Mouse (Mus musculus): Measurements from ENCODE around the gene Olfr1018. TPM values are rescaled to one million over a fixed set of nuclear protein-coding genes. Genes with fewer than 3 reads are reported as not detected.

Gene Olfr1018
- not detected for polyA plus RNA-seq (2014; fragmentation: Illumina TruSeq; extraction: RNeasy Lipid Tissue Mini Kit (QIAGEN cat#74804); ENCODE audit: low read depth, low replicate concordance)

GRCm38 (mm10) chr2:85818179-85818578 lies at the start of gene Olfr1018:
Olfr1018 (plus strand) TSS chr2:85818479.

GRCm38 (mm10) chr2:85772413-85772812 lies 45.9 kb upstream of the Olfr1018 start, which contains the start of gene Olfr1014:
Olfr1014 (plus strand) TSS chr2:85772713.

GRCm38 (mm10) chr2:85781717-85782116 lies 36.6 kb upstream of the Olfr1018 start, which contains the start of gene Olfr1015:
Olfr1015 (plus strand) TSS chr2:85782017.

GRCm38 (mm10) chr2:85802444-85802843 lies 15.8 kb upstream of the Olfr1018 start, which contains the start of gene Olfr1016:
Olfr1016 (minus strand) TSS chr2:85802544.

GRCm38 (mm10) chr2:85845383-85845782 lies 27.1 kb downstream of the Olfr1018 start, which contains the start of gene Olfr1019:
Olfr1019 (minus strand) TSS chr2:85845483.

GRCm38 (mm10) chr2:85846730-85847129 lies 28.5 kb downstream of the Olfr1018 start, which contains the start of gene Olfr1020:
Olfr1020 (plus strand) TSS chr2:85847030.

GRCm38 (mm10) chr2:85868294-85868693 lies 50.0 kb downstream of the Olfr1018 start, which contains the start of gene Olfr1022:
Olfr1022 (plus strand) TSS chr2:85868594.

Other genes with a start within 250 kb of the Olfr1018 start
- not detected for gene Olfr996, start 239.3 kb upstream of the Olfr1018 start, polyA plus RNA-seq (2014; fragmentation: Illumina TruSeq; extraction: RNeasy Lipid Tissue Mini Kit (QIAGEN cat#74804); ENCODE audit: low read depth, low replicate concordance)
- gene Olfr998, start 229.5 kb upstream of the Olfr1018 start, polyA plus RNA-seq (2014; fragmentation: Illumina TruSeq; extraction: RNeasy Lipid Tissue Mini Kit (QIAGEN cat#74804); ENCODE audit: low read depth, low replicate concordance) = not detected
- not detected for gene Olfr1000, start 206.6 kb upstream of the Olfr1018 start, polyA plus RNA-seq (2014; fragmentation: Illumina TruSeq; extraction: RNeasy Lipid Tissue Mini Kit (QIAGEN cat#74804); ENCODE audit: low read depth, low replicate concordance)
- gene Olfr1002, start 167.8 kb upstream of the Olfr1018 start, polyA plus RNA-seq (2014; fragmentation: Illumina TruSeq; extraction: RNeasy Lipid Tissue Mini Kit (QIAGEN cat#74804); ENCODE audit: low read depth, low replicate concordance) = not detected
- gene Olfr154, start 154.0 kb upstream of the Olfr1018 start, polyA plus RNA-seq (2014; fragmentation: Illumina TruSeq; extraction: RNeasy Lipid Tissue Mini Kit (QIAGEN cat#74804); ENCODE audit: low read depth, low replicate concordance) = not detected
- not detected for gene Olfr1006, start 139.7 kb upstream of the Olfr1018 start, polyA plus RNA-seq (2014; fragmentation: Illumina TruSeq; extraction: RNeasy Lipid Tissue Mini Kit (QIAGEN cat#74804); ENCODE audit: low read depth, low replicate concordance)
- gene Olfr1008, start 129.0 kb upstream of the Olfr1018 start, polyA plus RNA-seq (2014; fragmentation: Illumina TruSeq; extraction: RNeasy Lipid Tissue Mini Kit (QIAGEN cat#74804); ENCODE audit: low read depth, low replicate concordance) = not detected
- not detected for gene Olfr1009, start 103.1 kb upstream of the Olfr1018 start, polyA plus RNA-seq (2014; fragmentation: Illumina TruSeq; extraction: RNeasy Lipid Tissue Mini Kit (QIAGEN cat#74804); ENCODE audit: low read depth, low replicate concordance)
- gene Olfr1012, start 55.7 kb upstream of the Olfr1018 start, polyA plus RNA-seq (2014; fragmentation: Illumina TruSeq; extraction: RNeasy Lipid Tissue Mini Kit (QIAGEN cat#74804); ENCODE audit: low read depth, low replicate concordance) = not detected
- not detected for gene Olfr1013, start 51.4 kb upstream of the Olfr1018 start, polyA plus RNA-seq (2014; fragmentation: Illumina TruSeq; extraction: RNeasy Lipid Tissue Mini Kit (QIAGEN cat#74804); ENCODE audit: low read depth, low replicate concordance)
- not detected for gene Olfr1014, start 45.8 kb upstream of the Olfr1018 start, polyA plus RNA-seq (2014; fragmentation: Illumina TruSeq; extraction: RNeasy Lipid Tissue Mini Kit (QIAGEN cat#74804); ENCODE audit: low read depth, low replicate concordance)
- not detected for gene Olfr1015, start 36.5 kb upstream of the Olfr1018 start, polyA plus RNA-seq (2014; fragmentation: Illumina TruSeq; extraction: RNeasy Lipid Tissue Mini Kit (QIAGEN cat#74804); ENCODE audit: low read depth, low replicate concordance)
- not detected for gene Olfr1016, start 15.9 kb upstream of the Olfr1018 start, polyA plus RNA-seq (2014; fragmentation: Illumina TruSeq; extraction: RNeasy Lipid Tissue Mini Kit (QIAGEN cat#74804); ENCODE audit: low read depth, low replicate concordance)
- not detected for gene Olfr1019, start 27.0 kb downstream of the Olfr1018 start, polyA plus RNA-seq (2014; fragmentation: Illumina TruSeq; extraction: RNeasy Lipid Tissue Mini Kit (QIAGEN cat#74804); ENCODE audit: low read depth, low replicate concordance)
- gene Olfr1020, start 28.6 kb downstream of the Olfr1018 start, polyA plus RNA-seq (2014; fragmentation: Illumina TruSeq; extraction: RNeasy Lipid Tissue Mini Kit (QIAGEN cat#74804); ENCODE audit: low read depth, low replicate concordance) = not detected
- gene Olfr1022, start 50.1 kb downstream of the Olfr1018 start, polyA plus RNA-seq (2014; fragmentation: Illumina TruSeq; extraction: RNeasy Lipid Tissue Mini Kit (QIAGEN cat#74804); ENCODE audit: low read depth, low replicate concordance) = not detected
- gene Olfr1023, start 67.2 kb downstream of the Olfr1018 start, polyA plus RNA-seq (2014; fragmentation: Illumina TruSeq; extraction: RNeasy Lipid Tissue Mini Kit (QIAGEN cat#74804); ENCODE audit: low read depth, low replicate concordance) = not detected
- not detected for gene Olfr1024, start 86.6 kb downstream of the Olfr1018 start, polyA plus RNA-seq (2014; fragmentation: Illumina TruSeq; extraction: RNeasy Lipid Tissue Mini Kit (QIAGEN cat#74804); ENCODE audit: low read depth, low replicate concordance)
- gene Olfr1025-ps1, start 96.7 kb downstream of the Olfr1018 start, polyA plus RNA-seq (2014; fragmentation: Illumina TruSeq; extraction: RNeasy Lipid Tissue Mini Kit (QIAGEN cat#74804); ENCODE audit: low read depth, low replicate concordance) = not detected
- gene Olfr1026, start 103.1 kb downstream of the Olfr1018 start, polyA plus RNA-seq (2014; fragmentation: Illumina TruSeq; extraction: RNeasy Lipid Tissue Mini Kit (QIAGEN cat#74804); ENCODE audit: low read depth, low replicate concordance) = not detected
- gene Olfr1028, start 132.0 kb downstream of the Olfr1018 start, polyA plus RNA-seq (2014; fragmentation: Illumina TruSeq; extraction: RNeasy Lipid Tissue Mini Kit (QIAGEN cat#74804); ENCODE audit: low read depth, low replicate concordance) = not detected
- gene Olfr1029, start 155.4 kb downstream of the Olfr1018 start, polyA plus RNA-seq (2014; fragmentation: Illumina TruSeq; extraction: RNeasy Lipid Tissue Mini Kit (QIAGEN cat#74804); ENCODE audit: low read depth, low replicate concordance) = not detected
- not detected for gene Olfr1030, start 160.8 kb downstream of the Olfr1018 start, polyA plus RNA-seq (2014; fragmentation: Illumina TruSeq; extraction: RNeasy Lipid Tissue Mini Kit (QIAGEN cat#74804); ENCODE audit: low read depth, low replicate concordance)
- not detected for gene Olfr1031, start 171.8 kb downstream of the Olfr1018 start, polyA plus RNA-seq (2014; fragmentation: Illumina TruSeq; extraction: RNeasy Lipid Tissue Mini Kit (QIAGEN cat#74804); ENCODE audit: low read depth, low replicate concordance)
- gene Olfr1032, start 187.1 kb downstream of the Olfr1018 start, polyA plus RNA-seq (2014; fragmentation: Illumina TruSeq; extraction: RNeasy Lipid Tissue Mini Kit (QIAGEN cat#74804); ENCODE audit: low read depth, low replicate concordance) = not detected
- 8.5 TPM for gene Olfr1033, start 202.2 kb downstream of the Olfr1018 start, polyA plus RNA-seq (2014; fragmentation: Illumina TruSeq; extraction: RNeasy Lipid Tissue Mini Kit (QIAGEN cat#74804); ENCODE audit: low read depth, low replicate concordance)
- gene Olfr1034, start 227.4 kb downstream of the Olfr1018 start, polyA plus RNA-seq (2014; fragmentation: Illumina TruSeq; extraction: RNeasy Lipid Tissue Mini Kit (QIAGEN cat#74804); ENCODE audit: low read depth, low replicate concordance) = 0.53 TPM